Mouse (Mus musculus) liver, embryonic 16.5 days (tissue): ENCODE results near the gene Heatr4. TPM values are rescaled to one million over a fixed set of nuclear protein-coding genes. Genes with fewer than 3 reads are reported as not detected.
A peak's percentile ranks its signal among the peaks of the same experiment; 100 is the strongest.

Experiments used
- ATAC-seq: fragments of 200-750 bp; cut with Nextera tagmentation; 2 replicates; pipeline ENCODE4 v1.8.0; 2017; ENCODE audit warnings: low read depth, mild to moderate bottlenecking, moderate number of reproducible peaks, moderate library complexity
- H3K27ac ChIP-seq: fragments of 300-500 bp; sonication (generic); 2 replicates; pipeline ENCODE4 v1.5.1; 2014; ENCODE audit warnings: mild to moderate bottlenecking, low read length
- H3K27me3 ChIP-seq: fragments of 300-500 bp; sonication (generic); 2 replicates; pipeline ENCODE4 v1.6.1; 2014; ENCODE audit warnings: low read depth, low read length, mixed read lengths; ENCODE audit not compliant: control insufficient read depth, insufficient read depth
- H3K36me3 ChIP-seq: fragments of 300-500 bp; sonication (generic); 2 replicates; pipeline ENCODE4 v1.6.1; 2014; ENCODE audit warnings: mild to moderate bottlenecking; ENCODE audit not compliant: control insufficient read depth, insufficient read depth
- H3K4me1 ChIP-seq: fragments of 300-500 bp; sonication (generic); 2 replicates; pipeline ENCODE4 v1.6.1; 2014; ENCODE audit warnings: low read depth, low read length, mixed read lengths; ENCODE audit not compliant: control insufficient read depth
- H3K4me2 ChIP-seq: fragments of 300-500 bp; sonication (generic); 2 replicates; pipeline ENCODE4 v1.6.1; 2014; ENCODE audit warnings: low read depth, low read length, mixed read lengths
- H3K4me3 ChIP-seq: fragments of 300-500 bp; sonication (generic); 2 replicates; pipeline ENCODE4 v1.5.1; 2014; ENCODE audit warnings: low read depth, mild to moderate bottlenecking, low read length
- H3K9ac ChIP-seq: fragments of 300-500 bp; sonication (generic); 2 replicates; pipeline ENCODE4 v1.6.1; 2014; ENCODE audit warnings: low read depth, low read length
- H3K9me3 ChIP-seq: fragments of 300-500 bp; sonication (generic); replicated peaks from 2 replicates; pipeline ENCODE4 v1.6.1; 2016; ENCODE audit warnings: low read length; ENCODE audit not compliant: control insufficient read depth
- WGBS: fragments of 180-500 bp; shearing (Covaris S2); extraction: QIAGEN DNeasy Blood & Tissue Kit; methylation state at CpG from one replicate; pipeline ENCODE4 v1.1.7; 2014; ENCODE audit not compliant: insufficient replicate concordance; 5-methylcytosine and 5-hydroxymethylcytosine counted together
- polyA plus RNA-seq: library from polyadenylated mRNA; unstranded; fragments of >200 nt; fragmentation: Nextera tagmentation; extraction: Ambion mirVana; gene quantifications from 2 replicates; pipeline ENCODE4 v1.2.1, GENCODE M21; 2015

The Heatr4 gene
- polyA plus RNA-seq, 1 experiment from 2014 or later, result not detected

- peak overlapping the region; percentile 70 for H3K27ac ChIP-seq
- H3K9ac ChIP-seq, result peak overlapping the region; percentile 77
- no peaks in the 10 kb centered on the region for H3K27me3 ChIP-seq
- no peaks in the 10 kb centered on the region; the same call in 1 of the 2 replicates for H3K36me3 ChIP-seq
- peak; percentile 45 for ATAC-seq
- WGBS, result under 1% methylated on average over 101 of the region's 116 CpGs
- peak overlapping the region; percentile 79 for H3K4me3 ChIP-seq
- H3K9me3 ChIP-seq, result no peaks in the 10 kb centered on the region
- H3K4me1 ChIP-seq, result peaks cover 36% of the 10 kb centered on the region
- peak overlapping the region; percentile 97 for H3K4me2 ChIP-seq
Observed at GRCm38 (mm10) chr12:83950840-83951701, 33.6 kb downstream of the Heatr4 start.

DNA sequence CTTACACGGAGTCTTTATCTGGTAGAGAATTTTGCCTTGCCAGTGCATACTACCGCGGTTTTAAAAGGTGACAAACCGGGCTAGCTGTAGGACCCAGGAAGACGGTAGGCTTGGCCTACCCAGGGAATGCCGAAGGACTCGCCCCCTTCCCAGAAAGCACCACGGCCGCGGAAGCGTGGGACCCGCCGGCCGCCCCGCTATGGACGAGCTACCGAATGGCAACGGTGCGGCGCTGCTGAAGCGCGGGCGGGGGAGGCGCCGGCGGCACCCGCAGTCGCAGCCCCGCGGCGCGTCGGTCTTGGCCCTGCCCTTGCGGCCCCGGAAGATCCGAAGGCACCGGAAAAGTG, 34.2 kb downstream of the Heatr4 start, which contains the start of gene Riox1:
Gene Riox1 (plus strand): TSS at position 116 of the 347 bp plus-strand sequence.
- H3K36me3 ChIP-seq, result no peaks in the 10 kb centered on the region
- peaks cover 36% of the 10 kb centered on the region for H3K4me1 ChIP-seq
- ATAC-seq, result peak; percentile 86
- no peaks in the 10 kb centered on the region for H3K9me3 ChIP-seq
- WGBS, result under 1% methylated on average over 37 of the region's 37 CpGs
- peak within 1 kb of the TSS; percentile 97 for H3K4me2 ChIP-seq
- no peaks in the 10 kb centered on the region for H3K27me3 ChIP-seq
- peak within 1 kb of the TSS; percentile 79 for H3K4me3 ChIP-seq
- H3K9ac ChIP-seq, result peak within 1 kb of the TSS; percentile 77
- peak within 1 kb of the TSS; percentile 70 for H3K27ac ChIP-seq

DNA sequence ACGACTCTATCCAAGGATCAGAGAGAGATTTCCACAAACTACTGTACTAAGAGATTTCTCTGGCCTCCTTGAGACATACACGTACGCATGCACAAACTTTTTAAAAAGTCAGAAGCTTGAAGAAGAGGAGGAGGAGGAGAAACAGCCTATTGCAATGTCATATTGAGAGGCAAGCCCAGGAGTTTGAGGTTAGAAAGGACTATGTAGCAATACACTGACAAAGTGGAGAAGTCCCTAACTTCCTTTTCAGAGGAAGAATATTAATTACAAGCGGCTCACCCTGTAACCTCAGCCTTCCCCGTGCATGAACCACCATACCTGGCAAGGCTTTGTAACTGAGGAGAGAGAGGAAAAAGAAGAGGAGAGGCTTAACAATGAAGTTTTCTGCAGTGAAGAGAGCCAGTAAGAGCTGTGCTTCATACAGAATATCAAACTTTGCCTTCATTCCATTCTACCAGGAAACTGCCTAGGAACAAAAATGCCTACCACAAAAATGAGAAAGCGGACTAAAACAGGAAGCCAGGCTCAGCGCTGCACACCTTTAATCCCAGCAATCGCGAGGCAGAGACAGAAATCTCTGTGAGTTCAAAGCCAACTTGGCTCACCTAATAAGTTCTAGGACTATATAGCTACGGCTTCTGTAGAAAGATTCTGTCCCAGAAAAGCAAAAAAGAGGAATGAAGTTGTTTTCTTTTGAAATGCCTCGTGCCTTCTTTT, 34.7 kb downstream of the Heatr4 start:
- Histone ChIP-seq H3K27ac (peak overlapping the region; percentile 70), H3K4me3 (peak overlapping the region; percentile 79), H3K27me3 (no peaks in the 10 kb centered on the region), H3K4me2 (peak overlapping the region; percentile 97), H3K4me1 (peaks cover 36% of the 10 kb centered on the region), H3K9ac (peak overlapping the region; percentile 77), H3K9me3 (no peaks in the 10 kb centered on the region), H3K36me3 (no peaks in the 10 kb centered on the region)
- WGBS, result 14% methylated on average over 11 of the region's 11 CpGs
- ATAC-seq, result no peak

DNA sequence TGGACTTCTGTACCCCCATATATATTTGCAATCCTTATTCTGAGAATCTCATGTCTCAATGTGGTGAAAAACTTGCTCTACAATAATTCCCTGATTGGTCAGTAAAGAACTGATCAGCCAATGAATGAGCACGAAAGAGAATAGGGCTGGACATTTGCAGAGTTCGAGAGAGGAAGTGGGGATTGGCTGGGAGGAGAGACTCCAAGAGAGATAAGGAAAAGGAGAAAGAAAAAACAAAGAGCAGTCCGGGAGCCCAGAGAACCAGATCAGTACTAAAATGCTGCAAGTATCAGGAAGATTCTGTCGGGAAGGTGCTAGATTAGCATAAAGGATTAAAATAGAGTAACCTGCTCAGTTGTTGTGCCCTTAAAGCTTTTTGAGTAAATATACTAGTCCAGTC, 35.6 kb downstream of the Heatr4 start:
- Histone ChIP-seq H3K9me3 (no peaks in the 10 kb centered on the region), H3K4me3 (0 out of 2 replicates have a peak overlapping the region, but pooled peaks have one; percentile 8), H3K27me3 (no peaks in the 10 kb centered on the region), H3K4me2 (peak overlapping the region; percentile 97), H3K36me3 (no peaks in the 10 kb centered on the region), H3K4me1 (peaks cover 36% of the 10 kb centered on the region), H3K9ac (no peak overlapping the region), H3K27ac (no peak overlapping the region)
- 25% methylated on average over 4 of the region's 4 CpGs for WGBS
- ATAC-seq, result peak; percentile 25; the same call in 1 of the 2 replicates

GRCm38 (mm10) chr12:83947260-83947811, 37.3 kb downstream of the Heatr4 start:
- ATAC-seq, result no peak
- H3K36me3 ChIP-seq, result no peaks in the 10 kb centered on the region
- peaks cover 24% of the 10 kb centered on the region for H3K4me1 ChIP-seq
- no peaks in the 10 kb centered on the region for H3K9me3 ChIP-seq
- H3K27ac ChIP-seq, result no peak overlapping the region
- H3K27me3 ChIP-seq, result no peaks in the 10 kb centered on the region
- no peak overlapping the region for H3K4me2 ChIP-seq
- 27% methylated on average over 8 of the region's 8 CpGs for WGBS
- no peak overlapping the region for H3K4me3 ChIP-seq
- no peak overlapping the region for H3K9ac ChIP-seq

DNA sequence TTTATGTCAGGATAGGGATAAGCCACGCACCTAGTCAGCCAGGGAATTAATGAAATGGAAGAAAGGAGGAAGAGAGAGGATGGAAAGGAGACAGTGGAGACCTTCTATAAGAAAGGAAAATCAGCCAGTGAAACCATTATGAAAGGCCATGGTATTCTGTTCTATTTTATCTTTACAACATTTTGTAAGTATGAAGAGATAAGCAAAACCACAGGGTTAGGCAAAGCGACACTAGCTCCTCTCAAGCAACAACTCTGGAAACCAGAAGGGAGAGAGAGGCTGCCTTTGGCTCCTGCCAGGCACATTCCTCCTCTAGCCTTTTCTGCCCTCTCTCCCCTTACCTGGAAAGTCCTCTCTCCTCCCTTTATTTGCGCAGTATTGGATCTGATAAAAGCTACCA, 42.7 kb downstream of the Heatr4 start:
- peaks cover 7% of the 10 kb centered on the region; the same call in 1 of the 2 replicates for H3K4me1 ChIP-seq
- no peaks in the 10 kb centered on the region for H3K27me3 ChIP-seq
- no peak for ATAC-seq
- no peak overlapping the region for H3K4me3 ChIP-seq
- no peak overlapping the region for H3K27ac ChIP-seq
- 39% methylated on average over 3 of the region's 3 CpGs for WGBS
- H3K9me3 ChIP-seq, result no peaks in the 10 kb centered on the region
- no peak overlapping the region for H3K9ac ChIP-seq
- no peak overlapping the region for H3K4me2 ChIP-seq
- H3K36me3 ChIP-seq, result no peaks in the 10 kb centered on the region

- ATAC-seq, result no peak
- WGBS, result 55% methylated on average over 4 of the region's 4 CpGs
- Histone ChIP-seq H3K27me3 (no peaks in the 10 kb centered on the region), H3K9me3 (no peaks in the 10 kb centered on the region), H3K36me3 (no peaks in the 10 kb centered on the region), H3K4me2 (no peak overlapping the region), H3K4me1 (peaks cover 7% of the 10 kb centered on the region; the same call in 1 of the 2 replicates), H3K27ac (no peak overlapping the region), H3K9ac (no peak overlapping the region), H3K4me3 (no peak overlapping the region)
Observed at GRCm38 (mm10) chr12:83940031-83940430, 44.6 kb downstream of the Heatr4 start.

DNA sequence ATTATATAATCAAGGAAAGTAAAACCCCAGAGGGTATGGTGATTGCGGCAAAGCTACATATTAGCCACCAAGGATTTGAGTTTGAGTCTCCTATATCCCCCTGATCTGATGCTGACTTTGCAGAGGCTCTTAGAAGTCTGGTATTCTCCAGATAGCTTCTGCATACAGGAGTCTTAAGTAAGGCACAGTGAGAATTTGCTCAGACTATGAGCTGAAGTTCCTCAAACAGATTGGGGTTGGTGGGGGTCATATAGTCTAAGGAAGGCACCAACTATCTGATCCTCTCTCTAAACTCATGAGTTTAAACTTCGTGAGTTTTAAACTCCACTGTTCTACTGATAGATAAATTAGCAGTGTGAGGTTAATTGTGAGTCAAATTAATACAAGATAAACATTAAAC, 45.3 kb downstream of the Heatr4 start:
- 56% methylated on average over 2 of the region's 2 CpGs for WGBS
- H3K36me3 ChIP-seq, result no peaks in the 10 kb centered on the region
- H3K27ac ChIP-seq, result no peak overlapping the region
- H3K27me3 ChIP-seq, result no peaks in the 10 kb centered on the region
- H3K4me2 ChIP-seq, result no peak overlapping the region
- peaks cover 7% of the 10 kb centered on the region; the same call in 1 of the 2 replicates for H3K4me1 ChIP-seq
- H3K9ac ChIP-seq, result no peak overlapping the region
- ATAC-seq, result no peak
- H3K9me3 ChIP-seq, result no peaks in the 10 kb centered on the region
- no peak overlapping the region for H3K4me3 ChIP-seq
